Mouse (Mus musculus) midbrain, postnatal 0 days (tissue): Measurements from ENCODE around the gene Arhgap25. TPM values are rescaled to one million over a fixed set of nuclear protein-coding genes. Genes with fewer than 3 reads are reported as not detected.
A peak's percentile ranks its signal among the peaks of the same experiment; 100 is the strongest.

Experiments
- ATAC-seq: fragments of 200-750 bp; cut with Nextera tagmentation; 2 replicates; pipeline ENCODE4 v1.8.0; 2017; ENCODE audit warnings: moderate number of reproducible peaks, mild to moderate bottlenecking, moderate TSS enrichment, moderate library complexity; ENCODE audit not compliant: low FRiP score
- DNase-seq: peaks from one replicate; pipeline ENCODE4 v3.0.0-alpha.2; 2015; ENCODE audit warnings: low spot score
- H3K27ac ChIP-seq: fragments of 300-500 bp; sonication (generic); 2 replicates; pipeline ENCODE4 v1.5.1; 2014; ENCODE audit warnings: low read depth, mild to moderate bottlenecking, low read length, mixed read lengths
- H3K27me3 ChIP-seq: fragments of 300-500 bp; sonication (generic); 2 replicates; pipeline ENCODE4 v1.6.1; 2014; ENCODE audit warnings: low read length, control low read depth, mixed read lengths; ENCODE audit not compliant: insufficient read depth
- H3K36me3 ChIP-seq: fragments of 300-500 bp; sonication (generic); 2 replicates; pipeline ENCODE4 v1.6.1; 2014; ENCODE audit warnings: low read length, control low read depth, mixed read lengths; ENCODE audit not compliant: insufficient read depth
- H3K4me1 ChIP-seq: fragments of 300-500 bp; sonication (generic); 2 replicates; pipeline ENCODE4 v1.6.1; 2014; ENCODE audit warnings: mild to moderate bottlenecking, control low read depth, antibody characterized with exemption, low read length, mixed read lengths; ENCODE audit not compliant: insufficient read depth
- H3K4me2 ChIP-seq: fragments of 300-500 bp; sonication (generic); 2 replicates; pipeline ENCODE4 v1.6.1; 2014; ENCODE audit warnings: low read depth, mild to moderate bottlenecking, low read length, mixed read lengths; ENCODE audit not compliant: poor library complexity, severe bottlenecking
- H3K4me3 ChIP-seq: fragments of 300-500 bp; sonication (generic); 2 replicates; pipeline ENCODE4 v1.5.1; 2014; ENCODE audit warnings: low read depth, mild to moderate bottlenecking, low read length, moderate library complexity
- H3K9ac ChIP-seq: fragments of 300-500 bp; sonication (generic); replicated peaks from 2 replicates; pipeline ENCODE4 v1.6.1; 2014; ENCODE audit warnings: mild to moderate bottlenecking, low read length, moderate library complexity, mixed read lengths; ENCODE audit not compliant: poor library complexity, severe bottlenecking
- H3K9me3 ChIP-seq: fragments of 300-500 bp; sonication (generic); 2 replicates; pipeline ENCODE4 v1.6.1; 2016; ENCODE audit warnings: low read length, control low read depth
- CTCF ChIP-seq: IDR thresholded peaks from 2 replicates; pipeline ENCODE4 v1.5.1; 2016; ENCODE audit warnings: antibody characterized with exemption, mild to moderate bottlenecking
- WGBS: fragments of 180-500 bp; shearing (Covaris S2); extraction: QIAGEN DNeasy Blood & Tissue Kit; methylation state at CpG from one replicate; pipeline ENCODE4 v1.1.7; 2014; 5-methylcytosine and 5-hydroxymethylcytosine counted together
- polyA plus RNA-seq: library from polyadenylated mRNA; unstranded; fragments of >200 nt; fragmentation: Nextera tagmentation; extraction: Ambion mirVana; gene quantifications from 2 replicates; pipeline ENCODE4 v1.2.1, GENCODE M21; 2015
- total RNA-seq: library from RNA; depleted of rRNA; stranded (reverse); fragments of >200 nt; gene quantifications from 2 replicates; pipeline ENCODE4 v1.2.3, GENCODE M21; 2014; rRNA removed

The Arhgap25 gene
- total and polyA plus RNA-seq, 2 experiments from 2014 or later, result 0.93 to 1.2 TPM

GRCm38 (mm10) chr6:87422304-87422703, 110.8 kb downstream of the Arhgap25 start:
- no peak for TF ChIP-seq CTCF
- H3K4me3 ChIP-seq, result no peak overlapping the region
- no peaks in the 10 kb centered on the region for H3K36me3 ChIP-seq
- no peaks in the 10 kb centered on the region for H3K4me1 ChIP-seq
- WGBS, result 88% methylated on average over 7 of the region's 7 CpGs
- no peaks in the 10 kb centered on the region for H3K9me3 ChIP-seq
- H3K27me3 ChIP-seq, result no peaks in the 10 kb centered on the region
- ATAC-seq (no peak), DNase-seq (no peak)
- H3K27ac ChIP-seq, result no peak overlapping the region
- H3K4me2 ChIP-seq, result no peak overlapping the region
- H3K9ac ChIP-seq, result no peak overlapping the region

GRCm38 (mm10) chr6:87412011-87412410, 121.0 kb downstream of the Arhgap25 start:
- H3K36me3 ChIP-seq, result no peaks in the 10 kb centered on the region
- H3K9ac ChIP-seq, result no peak overlapping the region
- H3K4me1 ChIP-seq, result no peaks in the 10 kb centered on the region
- no peak for ATAC-seq
- no peak for TF ChIP-seq CTCF
- H3K4me3 ChIP-seq, result no peak overlapping the region
- H3K4me2 ChIP-seq, result no peak overlapping the region
- no peak overlapping the region for H3K27ac ChIP-seq
- WGBS, result 28% methylated on average over 3 of the region's 3 CpGs
- DNase-seq, result peak; percentile 16
- H3K9me3 ChIP-seq, result no peaks in the 10 kb centered on the region
- H3K27me3 ChIP-seq, result no peaks in the 10 kb centered on the region

Other genes with a start within 250 kb of the Arhgap25 start
- 13.1 and 17.0 TPM in 2 replicates for gene Antxr1, start 197.4 kb downstream of the Arhgap25 start, total RNA-seq
- gene Antxr1, start 197.4 kb downstream of the Arhgap25 start, polyA plus RNA-seq, result 2.2 and 2.9 TPM in 2 replicates
- not detected in 2 replicates for gene Gkn1, start 182.3 kb downstream of the Arhgap25 start, total RNA-seq
- not detected in 2 replicates for gene Gkn1, start 182.3 kb downstream of the Arhgap25 start, polyA plus RNA-seq
- gene Gkn2, start 159.9 kb downstream of the Arhgap25 start, total RNA-seq, result not detected in 2 replicates
- gene Gkn2, start 159.9 kb downstream of the Arhgap25 start, polyA plus RNA-seq, result not detected in 2 replicates
- gene Gkn3, start 144.3 kb downstream of the Arhgap25 start, total RNA-seq, result 2.6 TPM in 1 of 2 replicates, not detected in the other
- 0.99 and 1.2 TPM in 2 replicates for gene Gkn3, start 144.3 kb downstream of the Arhgap25 start, polyA plus RNA-seq
- gene Bmp10, start 104.3 kb downstream of the Arhgap25 start, total RNA-seq, result not detected in 2 replicates
- gene Bmp10, start 104.3 kb downstream of the Arhgap25 start, polyA plus RNA-seq, result not detected in 2 replicates
- gene Prokr1, start 57.5 kb upstream of the Arhgap25 start, total RNA-seq, result 2.7 and 3.4 TPM in 2 replicates
- 1.3 and 1.5 TPM in 2 replicates for gene Prokr1, start 57.5 kb upstream of the Arhgap25 start, polyA plus RNA-seq
- gene Aplf, start 138.9 kb upstream of the Arhgap25 start, total RNA-seq, result 4.2 and 5.5 TPM in 2 replicates
- gene Aplf, start 138.9 kb upstream of the Arhgap25 start, polyA plus RNA-seq, result 4.4 and 5.0 TPM in 2 replicates
- gene Efcc1, start 197.6 kb upstream of the Arhgap25 start, total RNA-seq, result 6.6 and 15.8 TPM in 2 replicates
- gene Efcc1, start 197.6 kb upstream of the Arhgap25 start, polyA plus RNA-seq, result 8.7 and 11.2 TPM in 2 replicates
- 1.7 TPM in 1 of 2 replicates, not detected in the other for gene Gp9, start 244.8 kb upstream of the Arhgap25 start, total RNA-seq
- gene Gp9, start 244.8 kb upstream of the Arhgap25 start, polyA plus RNA-seq, result not detected in 2 replicates